Mouse (Mus musculus) c-Kit-positive CD71-positive TER-119-negative erythroid progenitor cells, embryonic 14.5 days (primary cell): ENCODE measurements around the gene Ppm1h.

Experiments used
- DNase-seq: peaks from one replicate; pipeline ENCODE4 v3.0.0-alpha.2; 2013; ENCODE audit warnings: low read depth

Ppm1h gene

GRCm38 (mm10) chr10:122979356-122979755 is 300.8 kb downstream of the Ppm1h start:
- no peak for DNase-seq

DNA sequence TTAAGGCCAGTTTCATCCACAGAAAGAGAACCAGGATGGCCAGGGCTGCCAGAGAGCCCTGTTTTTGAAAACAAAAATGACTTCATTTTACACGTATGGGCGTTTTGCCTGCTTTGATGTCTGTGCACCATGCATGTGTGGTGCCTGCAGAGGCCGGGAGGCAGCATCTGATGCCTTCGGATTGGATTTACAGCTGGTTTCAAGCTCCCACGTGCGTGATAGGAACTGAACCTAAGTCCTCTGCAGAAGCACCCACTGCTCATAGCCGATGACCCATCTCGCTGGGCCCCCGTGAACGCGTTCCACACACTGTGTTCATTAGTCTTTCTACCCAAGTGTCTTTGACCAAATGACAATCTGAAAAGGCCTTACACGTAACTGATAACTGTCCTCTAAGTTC is 301.6 kb downstream of the Ppm1h start:
- no peak for DNase-seq

DNA sequence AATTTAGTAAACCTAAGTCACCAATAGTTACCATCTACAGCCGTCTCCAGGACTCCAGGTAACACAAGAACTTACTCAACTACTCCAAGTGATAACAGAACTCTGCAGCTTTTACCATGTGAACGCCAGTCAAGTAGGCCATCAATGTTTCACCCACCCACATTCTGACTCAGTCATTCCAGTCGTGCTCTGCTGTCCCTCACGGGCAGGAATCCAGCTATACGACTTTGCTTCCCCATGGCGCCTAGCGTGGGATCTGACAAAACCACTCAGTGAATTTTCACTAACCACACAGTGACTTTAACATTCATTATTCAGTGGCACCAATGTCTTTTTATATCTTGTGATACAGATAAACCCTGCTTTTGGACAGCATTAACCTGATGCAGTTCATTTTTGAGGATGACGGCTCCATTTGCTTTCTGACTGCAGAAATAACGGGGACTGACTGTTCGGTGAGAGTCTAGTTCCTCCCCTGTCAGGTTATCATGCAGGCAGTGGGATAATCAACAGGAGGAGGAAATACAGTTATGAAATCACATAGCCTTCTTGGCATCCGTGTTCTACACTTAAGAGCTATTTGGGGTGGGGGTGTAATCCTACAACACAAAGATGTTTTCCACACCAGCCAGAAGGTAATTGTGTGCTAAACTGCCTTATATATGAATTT is 304.5 kb downstream of the Ppm1h start:
- DNase-seq = peak; percentile 5

DNA sequence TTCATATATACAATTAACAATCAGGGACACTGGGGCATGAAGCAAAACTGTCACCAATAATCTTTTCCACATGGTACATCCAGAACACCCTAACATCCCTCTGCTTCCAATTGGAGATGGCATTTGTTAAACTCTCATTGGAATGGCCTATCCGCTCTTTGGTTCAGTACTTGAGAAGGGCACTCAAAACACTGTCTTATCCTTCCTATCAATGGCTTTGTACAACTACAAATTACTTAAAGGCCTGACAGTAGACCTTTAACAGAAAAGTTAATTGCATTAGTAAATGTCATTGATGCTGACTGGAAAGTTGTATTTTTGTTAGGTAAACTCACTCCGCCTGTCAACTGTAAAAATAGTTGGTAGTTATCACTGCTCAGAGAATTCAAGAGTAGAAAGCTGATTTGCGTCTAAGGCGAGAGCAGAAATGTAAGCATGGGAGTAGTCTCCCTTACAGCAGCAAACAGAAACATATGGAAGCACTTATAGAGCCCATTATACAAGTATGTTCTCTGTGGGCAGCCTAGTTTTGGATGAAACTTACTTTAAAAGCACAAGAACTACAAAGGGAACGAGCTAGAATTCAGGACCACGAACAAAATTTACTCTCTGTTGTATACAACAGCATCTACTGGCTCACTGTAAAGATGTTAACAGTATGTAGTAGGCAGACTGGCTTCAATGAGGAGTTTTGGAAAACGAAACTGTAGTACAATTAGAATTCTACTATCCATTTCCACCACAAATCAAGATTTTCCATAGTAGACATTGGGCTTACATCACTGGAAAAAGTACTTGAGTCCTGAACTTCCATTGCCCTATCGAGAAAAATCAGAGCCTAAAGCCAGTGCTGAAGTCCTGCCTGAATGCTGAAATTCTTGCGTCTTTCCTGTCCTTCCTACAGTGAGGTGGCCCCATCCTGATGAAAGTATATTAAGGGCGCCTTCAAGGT is 305.3 kb downstream of the Ppm1h start:
- peak; percentile 10 for DNase-seq

DNA sequence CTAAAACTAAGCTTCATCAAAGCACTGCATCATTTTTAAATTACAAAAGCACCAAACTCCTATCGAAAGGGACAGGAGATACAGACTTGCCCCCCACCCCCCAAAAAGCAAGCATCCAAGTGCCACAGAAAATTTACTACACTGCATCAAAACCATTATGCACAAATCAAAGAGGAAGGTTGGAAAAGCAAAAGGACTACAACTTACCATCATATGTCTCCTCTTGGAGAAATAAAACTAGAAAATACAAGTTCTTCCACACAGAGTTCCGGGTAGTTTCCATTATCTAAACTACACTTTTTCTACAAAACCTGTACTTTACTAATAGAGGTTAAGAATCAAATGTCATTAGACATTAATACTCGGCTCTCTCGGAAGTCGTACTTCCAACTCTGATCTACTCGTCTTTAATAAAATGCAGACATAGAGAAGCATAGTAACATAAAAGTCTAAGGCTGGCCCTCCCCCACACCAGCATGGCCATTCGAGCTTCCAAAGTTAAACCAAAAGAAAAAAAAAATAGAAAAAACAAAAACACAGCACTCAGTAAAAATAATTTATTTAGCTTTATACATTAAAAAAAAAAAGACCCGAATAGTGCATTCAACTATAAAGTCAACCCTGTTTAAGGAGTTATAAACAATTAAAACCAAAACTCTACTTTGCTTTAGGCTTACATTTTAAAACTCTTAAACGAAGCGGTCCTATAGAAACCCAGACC is 306.1 kb downstream of the Ppm1h start:
- peak; percentile 7 for DNase-seq

DNA sequence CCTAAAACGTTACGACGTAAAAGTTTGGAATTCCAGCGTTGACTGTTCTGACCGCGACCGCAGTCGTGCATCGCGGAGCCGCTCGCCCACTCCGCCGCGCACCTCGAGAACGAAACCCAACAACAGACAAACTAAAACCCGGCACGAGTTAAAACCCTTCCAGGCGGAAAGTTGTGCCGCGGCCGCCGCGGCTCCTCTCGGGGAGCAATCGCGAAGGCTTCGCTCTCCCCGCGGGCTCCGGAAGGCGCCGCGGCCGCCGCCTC is 306.6 kb downstream of the Ppm1h start:
- peak; percentile 27 for DNase-seq

DNA sequence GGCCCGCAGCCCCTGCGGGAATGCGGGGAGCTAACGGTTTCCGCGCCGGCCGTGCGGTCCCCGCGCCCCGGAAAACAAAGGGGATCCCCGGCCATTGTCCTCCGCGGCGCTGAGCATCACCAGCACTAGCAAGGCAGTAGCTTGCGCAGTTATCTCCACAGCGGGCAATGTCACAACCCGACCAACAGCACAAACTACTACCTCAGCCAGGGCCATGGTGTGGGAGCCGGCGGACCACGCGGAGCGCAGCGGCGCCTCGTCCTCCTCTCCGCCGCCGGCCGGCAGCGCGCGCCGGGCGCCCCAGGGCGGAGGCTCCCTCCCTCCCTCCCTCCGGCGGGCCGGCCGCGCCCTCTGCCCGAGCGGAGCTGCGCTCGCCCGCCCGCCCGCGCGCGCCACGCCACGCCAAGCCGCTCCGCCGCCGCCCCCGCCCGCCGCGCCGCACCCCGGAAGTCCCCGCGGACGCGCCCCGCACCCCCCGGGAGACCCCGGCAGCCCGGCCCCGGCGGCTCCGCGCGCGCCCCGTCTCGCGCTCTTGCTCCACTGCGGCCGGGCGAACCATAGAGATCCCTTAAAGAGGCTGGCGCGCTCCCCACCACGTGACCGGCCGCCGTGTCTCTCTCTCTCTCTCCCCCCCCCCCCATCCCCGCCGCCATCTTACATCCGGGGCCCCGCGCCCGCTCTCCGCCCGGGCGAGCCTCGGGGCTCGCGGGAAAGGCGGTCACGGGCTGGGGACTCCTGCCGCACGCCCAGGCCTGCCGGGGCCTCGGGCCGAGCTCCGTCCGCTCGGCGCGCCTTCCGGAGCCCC is 307.2 kb downstream of the Ppm1h start:
- DNase-seq = peak; percentile 43

- DNase-seq = peak; percentile 48
Measured at GRCm38 (mm10) chr10:122986320-122987225, 308.0 kb downstream of the Ppm1h start.

DNA sequence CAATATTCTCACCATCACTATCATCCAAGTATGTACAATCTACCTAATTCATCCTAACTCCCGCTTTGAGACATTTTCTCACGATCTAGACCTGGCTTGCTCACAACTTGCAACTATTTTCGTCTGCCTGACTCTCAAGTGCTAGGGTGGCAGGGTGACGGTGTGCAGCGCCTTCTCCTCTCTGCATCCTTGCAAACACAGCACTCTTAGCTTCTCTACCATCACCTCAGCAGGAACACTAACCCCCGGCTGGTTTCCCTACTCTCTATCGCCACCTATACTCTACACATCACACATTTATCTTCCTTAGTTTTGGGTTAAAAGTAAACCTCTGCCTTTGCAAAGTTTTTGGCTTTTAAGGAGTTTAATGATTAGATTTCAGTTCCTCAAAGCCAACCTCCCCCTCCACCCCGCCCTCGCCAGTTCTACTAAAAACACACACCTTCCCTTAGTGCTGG is 309.1 kb downstream of the Ppm1h start:
- DNase-seq = peak; percentile 48

DNA sequence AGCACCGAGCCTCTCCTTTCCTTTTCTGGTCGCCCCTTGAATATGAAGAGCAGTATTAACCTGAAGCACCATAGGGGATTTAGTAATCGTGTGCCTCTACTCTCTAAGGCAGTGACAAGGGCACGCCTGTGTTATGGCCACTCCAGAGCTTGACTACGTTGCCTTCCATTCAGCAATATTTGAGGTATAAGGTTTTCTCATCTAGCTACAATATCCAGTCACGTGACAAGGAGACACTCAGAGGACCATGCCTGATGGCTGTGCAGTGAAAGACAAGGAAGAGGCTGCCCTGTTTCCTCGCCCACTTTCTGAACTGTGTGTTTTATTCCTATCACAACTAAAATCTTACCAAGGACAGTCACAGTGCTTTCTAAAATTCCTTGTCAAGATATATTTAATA is 309.8 kb downstream of the Ppm1h start:
- no peak for DNase-seq

GRCm38 (mm10) chr10:122989916-122990315 is 311.4 kb downstream of the Ppm1h start:
- no peak for DNase-seq

- no peak for DNase-seq
Measured at GRCm38 (mm10) chr10:122990606-122991005, 312.0 kb downstream of the Ppm1h start.

- no peak for DNase-seq
Measured at GRCm38 (mm10) chr10:122991053-122991452, 312.5 kb downstream of the Ppm1h start.

DNA sequence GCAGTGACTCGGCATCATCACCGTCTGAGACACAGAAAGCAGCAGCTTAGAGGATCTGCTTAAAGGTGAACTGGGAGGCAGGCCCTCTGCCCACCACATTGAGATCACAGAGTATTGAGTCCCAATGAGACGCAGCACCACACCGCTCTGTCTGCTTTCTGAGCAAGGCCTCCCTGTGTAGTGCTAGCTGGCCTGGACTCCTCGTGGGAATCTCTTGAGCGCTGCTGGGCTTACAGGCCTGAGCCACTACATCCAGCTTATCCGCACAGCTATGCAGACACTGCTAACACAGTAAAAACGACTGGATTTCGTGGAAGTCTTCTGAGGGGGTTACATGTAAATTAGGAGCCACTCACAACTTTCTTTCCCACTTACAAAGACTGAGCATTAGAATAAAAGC is 313.1 kb downstream of the Ppm1h start:
- no peak for DNase-seq

DNA sequence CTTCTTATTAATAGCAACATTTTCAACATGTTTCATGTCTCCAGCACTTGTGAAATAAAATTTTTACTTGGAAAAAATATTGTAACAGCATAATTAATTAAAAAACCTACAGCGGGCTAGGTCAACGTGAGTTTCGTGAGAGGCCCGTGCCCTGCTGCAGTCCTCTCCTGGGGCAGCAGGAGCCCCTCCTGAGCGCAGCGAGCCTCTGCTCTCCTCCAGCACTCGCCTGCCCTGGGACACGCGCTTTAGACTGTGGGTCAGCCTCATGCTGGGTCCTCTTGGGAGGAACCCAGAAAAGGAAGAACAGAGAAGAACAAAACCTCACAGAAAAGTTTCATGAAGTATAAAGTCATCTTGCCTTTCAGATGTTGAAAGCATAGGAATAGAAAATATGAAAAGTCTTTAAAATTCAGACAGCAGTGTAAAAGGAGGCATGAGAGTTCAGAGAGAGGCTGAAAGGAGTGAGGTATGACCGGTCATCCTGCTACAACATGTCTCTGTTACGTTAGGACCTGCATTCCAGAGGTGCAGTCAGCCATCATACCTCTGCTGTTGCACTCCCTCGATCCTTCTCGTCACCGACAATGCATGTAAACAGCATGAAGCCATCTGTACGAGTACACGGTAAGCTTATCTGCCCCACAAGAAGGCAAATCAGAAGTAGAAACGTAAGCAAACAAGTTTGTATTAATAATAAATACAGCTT is 316.0 kb downstream of the Ppm1h start:
- no peak for DNase-seq
